Mouse (Mus musculus) gastrocnemius, postnatal 36 days (tissue): ENCODE measurements around the gene Rapgef4. TPM values are rescaled to one million over a fixed set of nuclear protein-coding genes. Genes with fewer than 3 reads are reported as not detected.

Source experiments
- DNase-seq, 2 experiments: peaks; one replicate each; pipeline ENCODE4 v3.0.0; 2022
- intact Hi-C: fragments of 180-260 bp; cut with DNase I; formaldehyde crosslinking; loops from one replicate; pipeline ENCODE4 v1.15.1; 2025
- total RNA-seq, 2 experiments: library from RNA; stranded (reverse); gene quantifications; 2 replicates each; pipeline ENCODE4 v1.2.3; 2021

Rapgef4 gene
- total RNA-seq, 2 experiments from 2014 or later, result 1.6 to 2.6 TPM

GRCm38 (mm10) chr2:72108448-72109312 lies 127.6 kb downstream of the Rapgef4 start:
- intact Hi-C loops, result no loop called here
- no peak for DNase-seq

DNA sequence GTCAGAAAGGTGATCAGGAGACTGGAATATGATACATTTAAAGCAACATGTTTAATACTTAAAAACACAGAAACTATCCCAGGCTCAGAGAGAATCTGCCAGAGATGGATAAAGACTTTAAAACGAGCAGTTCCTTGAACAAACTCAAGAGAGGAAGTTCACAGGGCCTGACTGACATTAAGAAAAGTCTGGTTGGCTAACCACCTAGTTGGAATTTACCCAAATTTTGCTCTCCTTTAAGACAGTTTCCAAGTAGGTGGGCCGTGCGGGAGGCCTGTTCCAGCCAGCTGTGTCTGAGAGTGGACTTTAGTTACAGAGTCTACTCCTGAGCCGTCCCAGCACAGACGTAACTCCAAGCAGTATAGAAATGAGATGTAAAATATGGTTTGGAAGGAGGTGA lies 129.4 kb downstream of the Rapgef4 start:
- intact Hi-C loops, result no loop called here
- no peak for DNase-seq

- intact Hi-C loops, result no loop called here
- no peak for DNase-seq
Measured at GRCm38 (mm10) chr2:72113716-72114115, 132.7 kb downstream of the Rapgef4 start.

GRCm38 (mm10) chr2:72114148-72114559 lies 133.1 kb downstream of the Rapgef4 start:
- no peak for DNase-seq
- intact Hi-C loops, result no loop called here

GRCm38 (mm10) chr2:72116103-72116502 lies 135.1 kb downstream of the Rapgef4 start:
- intact Hi-C loops, result no loop called here
- no peak for DNase-seq

DNA sequence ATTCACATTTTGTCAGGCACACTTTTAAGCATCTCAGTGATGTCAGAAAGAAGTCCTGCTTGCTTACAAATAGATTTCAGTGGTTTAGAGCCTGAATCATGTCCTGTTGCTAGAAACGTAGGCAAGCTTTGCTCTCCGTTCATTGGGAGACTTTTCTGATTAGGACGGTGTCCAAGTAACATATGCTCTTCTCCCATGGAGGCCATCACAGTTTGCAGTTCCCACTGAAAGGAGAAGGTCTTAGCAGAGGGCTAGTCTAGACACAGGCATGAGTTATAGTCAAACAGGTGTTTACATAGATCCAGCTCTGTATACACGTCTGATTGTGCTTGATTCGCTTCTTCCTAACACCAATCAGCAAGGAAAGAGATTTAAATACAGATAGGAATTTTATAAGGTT lies 135.7 kb downstream of the Rapgef4 start:
- intact Hi-C loops, result no loop called here
- DNase-seq, result no peak

GRCm38 (mm10) chr2:72117138-72118011 lies 136.3 kb downstream of the Rapgef4 start:
- DNase-seq, result no peak
- intact Hi-C loops, result no loop called here

GRCm38 (mm10) chr2:72120211-72120610 lies 139.2 kb downstream of the Rapgef4 start:
- intact Hi-C loops, result no loop called here
- no peak for DNase-seq

GRCm38 (mm10) chr2:72122410-72123223 lies 141.6 kb downstream of the Rapgef4 start:
- intact Hi-C loops, result no loop called here
- no peak for DNase-seq

DNA sequence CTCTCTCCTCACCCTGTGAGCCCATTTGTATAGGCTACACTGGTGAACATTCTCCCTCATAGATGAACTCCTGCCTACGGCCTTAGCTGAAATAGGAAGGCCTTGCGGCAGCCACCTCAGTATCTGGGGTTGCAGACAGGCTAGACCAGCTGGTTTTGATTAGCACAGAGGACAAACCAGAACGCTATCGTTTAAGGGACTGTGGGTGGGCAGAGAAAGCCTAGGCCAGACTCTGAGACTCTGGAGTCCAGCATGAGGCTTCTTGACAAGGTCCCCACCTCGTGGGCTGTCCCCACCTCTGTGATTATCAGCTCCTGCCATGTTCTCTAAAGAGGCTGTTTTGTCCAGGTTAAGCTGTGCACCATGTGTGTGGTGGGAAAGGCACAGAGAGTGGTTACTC lies 142.8 kb downstream of the Rapgef4 start:
- no peak for DNase-seq
- intact Hi-C loops, result no loop called here

DNA sequence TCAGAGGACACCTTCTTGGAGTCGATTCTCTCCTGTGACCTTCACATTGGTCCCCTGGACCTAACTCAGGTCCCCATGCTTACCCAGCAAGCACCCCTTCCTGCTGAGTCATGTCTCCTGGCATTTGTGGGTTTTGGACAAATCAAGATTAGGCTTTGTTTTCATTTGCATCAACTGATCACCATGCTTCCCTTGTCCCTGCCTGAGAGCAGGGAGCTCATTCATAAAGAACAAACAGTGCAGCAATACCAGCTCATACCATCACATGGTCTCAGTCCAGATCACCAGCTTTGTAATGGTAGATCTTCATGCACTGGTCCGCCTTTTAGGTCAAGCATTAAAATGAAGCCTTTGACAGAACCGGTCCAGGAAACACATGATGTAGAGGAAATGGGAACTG lies 144.7 kb downstream of the Rapgef4 start:
- no peak for DNase-seq
- intact Hi-C loops, result no loop called here

- intact Hi-C loops, result no loop called here
- DNase-seq, result no peak
Measured at GRCm38 (mm10) chr2:72126411-72126810, 145.4 kb downstream of the Rapgef4 start.

DNA sequence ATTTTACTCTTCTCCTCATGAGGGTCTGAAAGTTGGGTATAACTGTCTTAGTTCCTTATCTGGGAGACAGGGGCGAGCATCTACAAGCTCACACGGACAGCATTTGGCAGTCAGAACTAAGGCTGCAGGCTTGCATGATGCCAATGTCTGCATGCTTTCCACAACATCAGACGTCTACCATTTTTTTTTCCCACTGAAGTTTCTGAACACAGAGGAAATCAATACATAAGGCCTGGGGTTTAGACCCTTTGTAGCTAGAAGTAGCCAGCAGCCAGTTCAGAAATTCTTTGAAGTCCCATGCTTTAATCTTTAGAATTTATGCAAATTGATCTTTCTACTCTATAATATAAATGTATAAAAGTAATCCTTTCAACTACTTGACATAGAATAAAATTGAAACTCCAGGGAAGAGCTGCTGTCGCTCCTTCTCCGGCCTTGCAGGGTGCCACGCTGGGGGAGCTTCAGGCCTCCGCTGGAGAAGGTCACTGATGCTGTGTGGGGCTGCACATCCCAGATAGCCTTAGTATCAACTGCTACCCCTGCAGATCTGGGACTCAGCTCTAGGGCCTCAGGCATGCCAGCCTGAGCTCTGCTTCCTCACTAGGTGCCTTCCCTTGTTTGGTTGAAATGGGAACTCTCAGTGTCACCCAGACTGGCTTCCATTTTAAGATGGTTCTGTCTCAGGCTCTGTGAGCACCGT lies 148.7 kb downstream of the Rapgef4 start:
- intact Hi-C loops, result no loop called here
- no peak for DNase-seq

DNA sequence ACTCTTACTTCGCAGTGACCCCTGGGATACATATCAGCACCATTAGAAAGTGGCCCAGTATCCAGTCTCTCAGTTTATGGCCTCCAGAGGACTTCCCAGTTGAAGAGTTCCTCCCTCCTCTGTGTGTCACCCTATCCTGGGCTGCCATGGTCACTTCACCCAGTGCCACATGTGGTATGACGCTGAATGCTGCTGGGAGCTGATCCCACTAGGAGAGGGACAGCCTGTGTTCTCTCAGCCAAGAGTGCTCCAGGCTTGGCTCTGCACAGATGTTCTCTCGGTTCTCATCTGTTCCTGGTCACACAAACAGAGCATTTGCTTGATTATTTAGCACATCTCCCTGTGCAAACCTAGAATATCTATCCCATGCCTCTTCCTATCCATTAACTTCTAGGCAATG lies 151.2 kb downstream of the Rapgef4 start:
- no peak for DNase-seq

GRCm38 (mm10) chr2:72136045-72136444 lies 155.0 kb downstream of the Rapgef4 start:
- intact Hi-C loops, result no loop called here

More for the DNA sequence above, 151.2 kb downstream of the Rapgef4 start:
- intact Hi-C loops, result no loop called here

GRCm38 (mm10) chr2:72136486-72137264 lies 155.6 kb downstream of the Rapgef4 start:
- no peak for DNase-seq
- intact Hi-C loops, result no loop called here

More at GRCm38 (mm10) chr2:72136045-72136444, 155.0 kb downstream of the Rapgef4 start:
- no peak for DNase-seq

DNA sequence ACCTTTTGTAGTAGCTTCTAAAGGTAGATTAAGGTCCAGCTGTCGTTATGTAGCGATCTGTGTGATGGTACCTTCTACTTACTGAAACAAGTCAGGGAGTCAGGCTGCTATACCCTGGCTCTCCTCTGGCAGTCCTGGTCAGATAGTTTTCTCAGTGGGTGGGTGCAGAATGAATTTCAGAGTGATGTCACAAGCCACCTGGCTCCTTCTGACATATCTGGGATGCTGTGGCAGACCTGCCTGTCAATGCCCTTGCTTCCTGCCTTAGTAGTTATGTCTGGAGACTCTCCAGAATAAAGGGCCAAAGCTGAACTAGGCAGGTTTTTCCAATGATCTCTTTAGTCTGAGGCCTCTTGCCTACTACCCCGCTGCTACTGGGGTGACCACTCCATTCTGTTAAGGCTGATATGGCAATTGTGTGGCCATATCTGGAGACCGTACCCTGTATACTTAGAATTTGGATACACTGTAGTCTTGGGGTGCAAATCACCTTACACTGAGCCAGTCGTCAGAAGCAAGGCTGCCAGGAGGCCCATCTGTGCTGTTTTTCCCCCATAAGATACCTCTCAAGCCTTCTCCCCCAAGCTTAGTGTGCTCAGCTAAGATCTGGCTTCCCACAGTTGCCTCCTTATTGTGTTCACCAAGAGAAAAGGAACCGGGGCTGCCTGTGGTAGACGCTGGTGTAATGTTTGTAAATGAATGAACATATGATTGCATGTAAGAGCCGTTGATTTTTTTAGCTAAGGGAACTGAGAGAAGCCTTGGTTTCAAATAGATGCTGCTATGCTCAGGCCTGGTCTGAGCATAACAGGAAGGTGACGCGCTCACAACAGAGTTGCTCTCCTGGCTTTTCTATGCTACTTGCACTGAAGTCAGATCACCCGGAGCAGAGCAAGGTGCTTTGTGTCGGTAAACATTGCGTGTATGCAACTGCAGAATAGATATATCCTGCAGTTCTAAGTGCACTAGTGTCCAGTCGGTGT lies 159.1 kb downstream of the Rapgef4 start:
- intact Hi-C loops, result no loop called here
- no peak for DNase-seq

DNA sequence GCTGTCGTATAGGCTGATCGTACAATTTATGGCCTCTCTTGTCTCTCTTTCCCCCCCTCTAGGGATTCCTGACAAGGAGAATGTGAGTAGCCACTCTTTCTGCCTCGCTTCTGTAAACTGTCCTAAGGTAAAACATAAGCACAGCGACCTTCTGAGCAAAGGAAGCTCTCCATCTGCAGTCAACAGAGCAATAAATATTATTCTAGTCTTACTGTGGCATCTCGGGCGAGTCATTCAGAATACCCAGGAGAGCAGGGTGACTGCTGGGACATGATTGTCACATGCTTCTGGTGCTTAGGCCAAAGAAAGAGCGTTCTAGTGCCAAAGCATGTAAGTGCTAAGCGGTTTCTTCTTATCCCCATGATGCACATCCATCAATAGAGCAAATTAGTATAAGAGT lies 160.1 kb downstream of the Rapgef4 start:
- intact Hi-C loops, result no loop called here
- DNase-seq, result no peak
